Mouse (Mus musculus): ENCODE results near the gene Ythdc1. TPM values are rescaled to one million over a fixed set of nuclear protein-coding genes. Genes with fewer than 3 reads are reported as not detected.
A peak's percentile ranks its signal among the peaks of the same experiment; 100 is the strongest.

The Ythdc1 gene
- total RNA-seq (2014; fragmentation: Nextera tagmentation) (141 and 145 TPM in 2 replicates), total RNA-seq (2017) (120 and 134 TPM in 2 replicates), polyA plus RNA-seq (2012) (24.6 and 25.4 TPM in 2 replicates)

GRCm38 (mm10) chr5:86803962-86804940 is at the start of gene Ythdc1:
TSS of gene Ythdc1 (plus strand) at chr5:86804221.
- ATAC-seq (ENCODE audit: extremely low read depth, insufficient number of reproducible peaks, low FRiP score, poor library complexity, severe bottlenecking) (peak; percentile 97), DNase-seq (ENCODE audit: low spot score) (peak; percentile 71)
- H3K27me3 ChIP-seq (ENCODE audit: insufficient read depth, low read length) = no peaks in the 10 kb centered on the region
- peaks cover 17% of the 10 kb centered on the region for H3K4me1 ChIP-seq (ENCODE audit: insufficient read depth, low read depth, low read length)
- peaks cover 10% of the 10 kb centered on the region for H3K36me3 ChIP-seq (replicated peaks)
- peak within 1 kb of the TSS; percentile 91 for H3K4me3 ChIP-seq (ENCODE audit: low read depth, low read length)
- no peaks in the 10 kb centered on the region for H3K9me3 ChIP-seq (replicated peaks)
- TF ChIP-seq TAL1 (conservative IDR thresholded peaks at IDR 0.05; ENCODE audit: low read depth, low read length) (no peak), GATA2 (IDR thresholded peaks at IDR 0.05; ENCODE audit: borderline replicate concordance, low read depth, low read length) (no peak), POLR2AphosphoS5 (IDR thresholded peaks at IDR 0.05; ENCODE audit: insufficient replicate concordance, low read depth, low read length) (no peak), GATA1 (IDR thresholded peaks at IDR 0.05; ENCODE audit: borderline replicate concordance, low read length) (no peak), CTCF (IDR thresholded peaks at IDR 0.05; ENCODE audit: low read depth, low read length) (no peak)

GRCm38 (mm10) chr5:86769015-86769658 is 34.9 kb upstream of the Ythdc1 start:
- Histone ChIP-seq H3K36me3 (replicated peaks) (no peaks in the 10 kb centered on the region), H3K4me3 (ENCODE audit: low read depth, low read length) (no peak overlapping the region), H3K4me1 (ENCODE audit: insufficient read depth, low read depth, low read length) (no peaks in the 10 kb centered on the region), H3K27me3 (ENCODE audit: insufficient read depth, low read length) (no peaks in the 10 kb centered on the region), H3K9me3 (replicated peaks) (no peaks in the 10 kb centered on the region)
- ATAC-seq (ENCODE audit: extremely low read depth, insufficient number of reproducible peaks, low FRiP score, poor library complexity, severe bottlenecking) (no peak), DNase-seq (ENCODE audit: low spot score) (no peak)
- TF ChIP-seq GATA2 (IDR thresholded peaks at IDR 0.05; ENCODE audit: borderline replicate concordance, low read depth, low read length) (no peak), CTCF (IDR thresholded peaks at IDR 0.05; ENCODE audit: low read depth, low read length) (no peak), POLR2AphosphoS5 (IDR thresholded peaks at IDR 0.05; ENCODE audit: insufficient replicate concordance, low read depth, low read length) (no peak), TAL1 (conservative IDR thresholded peaks at IDR 0.05; ENCODE audit: low read depth, low read length) (no peak), GATA1 (IDR thresholded peaks at IDR 0.05; ENCODE audit: borderline replicate concordance, low read length) (no peak)

GRCm38 (mm10) chr5:86771010-86771409 is 33.0 kb upstream of the Ythdc1 start:
- H3K4me1 ChIP-seq (ENCODE audit: insufficient read depth, low read depth, low read length) = no peaks in the 10 kb centered on the region
- no peak for DNase-seq (ENCODE audit: low spot score)
- no peak for TF ChIP-seq GATA2 (IDR thresholded peaks at IDR 0.05; ENCODE audit: borderline replicate concordance, low read depth, low read length)
- TF ChIP-seq GATA1 (IDR thresholded peaks at IDR 0.05; ENCODE audit: borderline replicate concordance, low read length) = no peak
- no peak for TF ChIP-seq CTCF (IDR thresholded peaks at IDR 0.05; ENCODE audit: low read depth, low read length)
- TF ChIP-seq POLR2AphosphoS5 (IDR thresholded peaks at IDR 0.05; ENCODE audit: insufficient replicate concordance, low read depth, low read length) = no peak
- no peak for TF ChIP-seq TAL1 (conservative IDR thresholded peaks at IDR 0.05; ENCODE audit: low read depth, low read length)
- no peaks in the 10 kb centered on the region for H3K9me3 ChIP-seq (replicated peaks)
- H3K36me3 ChIP-seq (replicated peaks) = no peaks in the 10 kb centered on the region
- no peaks in the 10 kb centered on the region for H3K27me3 ChIP-seq (ENCODE audit: insufficient read depth, low read length)
- no peak for ATAC-seq (ENCODE audit: extremely low read depth, insufficient number of reproducible peaks, low FRiP score, poor library complexity, severe bottlenecking)
- H3K4me3 ChIP-seq (ENCODE audit: low read depth, low read length) = no peak overlapping the region

GRCm38 (mm10) chr5:86776941-86777340 is 27.1 kb upstream of the Ythdc1 start:
- Histone ChIP-seq H3K4me3 (ENCODE audit: low read depth, low read length) (no peak overlapping the region), H3K27me3 (ENCODE audit: insufficient read depth, low read length) (no peaks in the 10 kb centered on the region), H3K9me3 (replicated peaks) (no peaks in the 10 kb centered on the region), H3K36me3 (replicated peaks) (no peaks in the 10 kb centered on the region), H3K4me1 (ENCODE audit: insufficient read depth, low read depth, low read length) (no peaks in the 10 kb centered on the region)
- TF ChIP-seq TAL1 (conservative IDR thresholded peaks at IDR 0.05; ENCODE audit: low read depth, low read length) (no peak), CTCF (IDR thresholded peaks at IDR 0.05; ENCODE audit: low read depth, low read length) (no peak), POLR2AphosphoS5 (IDR thresholded peaks at IDR 0.05; ENCODE audit: insufficient replicate concordance, low read depth, low read length) (no peak), GATA1 (IDR thresholded peaks at IDR 0.05; ENCODE audit: borderline replicate concordance, low read length) (no peak), GATA2 (IDR thresholded peaks at IDR 0.05; ENCODE audit: borderline replicate concordance, low read depth, low read length) (no peak)
- DNase-seq (ENCODE audit: low spot score) = no peak
- no peak for ATAC-seq (ENCODE audit: extremely low read depth, insufficient number of reproducible peaks, low FRiP score, poor library complexity, severe bottlenecking)

GRCm38 (mm10) chr5:86778471-86778870 is 25.6 kb upstream of the Ythdc1 start:
- Histone ChIP-seq H3K36me3 (replicated peaks) (no peaks in the 10 kb centered on the region), H3K4me3 (ENCODE audit: low read depth, low read length) (no peak overlapping the region), H3K27me3 (ENCODE audit: insufficient read depth, low read length) (0 out of 2 replicates have a peak, but pooled peaks cover 3% of the 10 kb centered on the region), H3K9me3 (replicated peaks) (no peaks in the 10 kb centered on the region), H3K4me1 (ENCODE audit: insufficient read depth, low read depth, low read length) (no peaks in the 10 kb centered on the region)
- DNase-seq (ENCODE audit: low spot score) (no peak), ATAC-seq (ENCODE audit: extremely low read depth, insufficient number of reproducible peaks, low FRiP score, poor library complexity, severe bottlenecking) (no peak)
- TF ChIP-seq GATA1 (IDR thresholded peaks at IDR 0.05; ENCODE audit: borderline replicate concordance, low read length) = no peak
- no peak for TF ChIP-seq POLR2AphosphoS5 (IDR thresholded peaks at IDR 0.05; ENCODE audit: insufficient replicate concordance, low read depth, low read length)
- no peak for TF ChIP-seq TAL1 (conservative IDR thresholded peaks at IDR 0.05; ENCODE audit: low read depth, low read length)
- TF ChIP-seq GATA2 (IDR thresholded peaks at IDR 0.05; ENCODE audit: borderline replicate concordance, low read depth, low read length) = no peak
- TF ChIP-seq CTCF (IDR thresholded peaks at IDR 0.05; ENCODE audit: low read depth, low read length) = no peak

- Histone ChIP-seq H3K4me1 (ENCODE audit: insufficient read depth, low read depth, low read length) (no peaks in the 10 kb centered on the region), H3K27me3 (ENCODE audit: insufficient read depth, low read length) (peaks cover 5% of the 10 kb centered on the region; the same call in 1 of the 2 replicates), H3K36me3 (replicated peaks) (no peaks in the 10 kb centered on the region), H3K9me3 (replicated peaks) (no peaks in the 10 kb centered on the region), H3K4me3 (ENCODE audit: low read depth, low read length) (no peak overlapping the region)
- no peak for TF ChIP-seq TAL1 (conservative IDR thresholded peaks at IDR 0.05; ENCODE audit: low read depth, low read length)
- TF ChIP-seq GATA2 (IDR thresholded peaks at IDR 0.05; ENCODE audit: borderline replicate concordance, low read depth, low read length) = no peak
- TF ChIP-seq POLR2AphosphoS5 (IDR thresholded peaks at IDR 0.05; ENCODE audit: insufficient replicate concordance, low read depth, low read length) = no peak
- TF ChIP-seq CTCF (IDR thresholded peaks at IDR 0.05; ENCODE audit: low read depth, low read length) = no peak
- TF ChIP-seq GATA1 (IDR thresholded peaks at IDR 0.05; ENCODE audit: borderline replicate concordance, low read length) = no peak
- no peak for ATAC-seq (ENCODE audit: extremely low read depth, insufficient number of reproducible peaks, low FRiP score, poor library complexity, severe bottlenecking)
- DNase-seq (ENCODE audit: low spot score) = no peak
Measured at GRCm38 (mm10) chr5:86783059-86783458, 21.0 kb upstream of the Ythdc1 start.
